16 mouse cellular contexts compared by ENCODE assay signal in the genomic region with DNA sequence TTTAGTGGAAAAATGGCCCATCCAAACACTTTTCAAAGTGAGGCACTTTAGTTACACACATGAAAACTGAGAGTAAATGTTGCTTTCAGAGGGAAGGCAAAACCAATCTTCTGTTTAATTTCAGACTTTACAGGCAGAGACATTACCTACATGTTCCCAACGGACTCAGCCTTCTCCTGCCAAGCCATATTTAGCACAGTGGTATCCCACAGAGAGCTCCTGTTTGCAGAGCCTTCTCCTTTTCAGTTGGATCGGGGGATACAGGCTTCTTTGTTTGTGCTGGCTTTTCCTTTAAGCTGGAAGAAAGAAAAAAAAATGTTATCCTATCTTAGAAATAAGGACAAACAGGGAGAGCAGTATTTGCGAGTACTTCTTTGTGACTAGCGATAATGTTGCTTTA.
DNase-seq lines count a peak whose midpoint lies in the region; ATAC-seq and TF ChIP-seq lines count a peak whose summit lies in the region.
"Had no signal": no experiment of that assay in that cellular context is flagged by ENCODE, and none has a peak within 500 bp of the region (broad histone marks: within the 10 kb centered on the region; RNA-seq: fewer than 3 reads in every experiment).

No protein-coding gene starts in this region.

- no peaks in the 10 kb centered on the region for H3K27me3 ChIP-seq in heart, embryonic 16.5 days (ENCODE audit: control insufficient read depth, insufficient read depth, low read length)
- H3K27me3 ChIP-seq in lung, embryonic 16.5 days (ENCODE audit: control insufficient read depth, insufficient read depth, low read depth, low read length): no peaks in the 10 kb centered on the region
- no peaks in the 10 kb centered on the region for H3K27me3 ChIP-seq in hindbrain, postnatal 0 days (ENCODE audit: insufficient read depth, low read length)
- H3K27me3 ChIP-seq: liver, embryonic 12.5 days; neural tube, embryonic 15.5 days had no signal

- DNase-seq in heart, adult 8-10 months (ENCODE audit: low spot score): no peak
- DNase-seq in lung, postnatal 4 days: no peak
- peak; percentile 52 for DNase-seq in cerebellum, postnatal 10 days
- no peak for DNase-seq in ovary, postnatal 36 days (ENCODE audit: low spot score)
- DNase-seq in hindbrain, postnatal 0 days (ENCODE audit: low spot score): no peak
- DNase-seq: right cerebral cortex, postnatal 14 days; thymus, postnatal 36 days had no signal

- H3K4me2 ChIP-seq in heart, embryonic 16.5 days (ENCODE audit: low read depth, low read length): 0 out of 2 replicates have a peak overlapping the region, but pooled peaks have one; percentile 15
- H3K4me2 ChIP-seq in lung, embryonic 16.5 days (ENCODE audit: low read depth, low read length): no peak overlapping the region
- no peak overlapping the region for H3K4me2 ChIP-seq in hindbrain, postnatal 0 days (ENCODE audit: low read depth, low read length)
- H3K4me2 ChIP-seq: liver, embryonic 12.5 days; neural tube, embryonic 15.5 days had no signal

- TF ChIP-seq CTCF in hindbrain, postnatal 0 days (IDR thresholded peaks at IDR 0.05; ENCODE audit: low read depth): no peak

- H3K9me3 ChIP-seq in heart, embryonic 16.5 days (replicated peaks; ENCODE audit: control insufficient read depth, low read length): no peaks in the 10 kb centered on the region
- no peaks in the 10 kb centered on the region for H3K9me3 ChIP-seq in lung, embryonic 16.5 days (ENCODE audit: control insufficient read depth, low read length)
- peaks cover 5% of the 10 kb centered on the region; the same call in 1 of the 2 replicates for H3K9me3 ChIP-seq in hindbrain, postnatal 0 days (ENCODE audit: low read length)
- H3K9me3 ChIP-seq: forebrain, embryonic 10.5 days; liver, embryonic 12.5 days; neural tube, embryonic 15.5 days had no signal

- no peak for ATAC-seq in heart, embryonic 16.5 days (replicated peaks; ENCODE audit: extremely low read depth, insufficient read depth, low FRiP score)
- ATAC-seq in lung, embryonic 16.5 days (ENCODE audit: low read depth): no peak
- no peak for ATAC-seq in hindbrain, postnatal 0 days
- ATAC-seq: activated CD4-positive, CD25-positive, alpha-beta regulatory T cell, adult 4 months; CD4-positive, CD25-positive, alpha-beta regulatory T cell, adult 4 months; inflammation-experienced regulatory T-cells, adult 6 months; liver, embryonic 12.5 days had no signal

- H3K36me3 ChIP-seq in heart, embryonic 16.5 days (ENCODE audit: control insufficient read depth, insufficient read depth): no peaks in the 10 kb centered on the region
- H3K36me3 ChIP-seq in lung, embryonic 16.5 days (ENCODE audit: control insufficient read depth, insufficient read depth, low read length): no peaks in the 10 kb centered on the region
- no peaks in the 10 kb centered on the region for H3K36me3 ChIP-seq in hindbrain, postnatal 0 days (ENCODE audit: insufficient read depth, low read length)
- H3K36me3 ChIP-seq: forebrain, embryonic 10.5 days; liver, embryonic 12.5 days; neural tube, embryonic 15.5 days had no signal

- no peak overlapping the region for H3K9ac ChIP-seq in heart, embryonic 16.5 days (ENCODE audit: low read length)
- H3K9ac ChIP-seq in lung, embryonic 16.5 days (ENCODE audit: low read length): no peak overlapping the region
- H3K9ac ChIP-seq in hindbrain, postnatal 0 days (replicated peaks; ENCODE audit: low read length): no peak overlapping the region
- H3K9ac ChIP-seq: liver, embryonic 12.5 days; neural tube, embryonic 15.5 days had no signal

- no peaks in the 10 kb centered on the region; the same call in 1 of the 2 replicates for H3K4me1 ChIP-seq in heart, embryonic 16.5 days (ENCODE audit: control insufficient read depth, insufficient read depth, low read length)
- no peaks in the 10 kb centered on the region for H3K4me1 ChIP-seq in lung, embryonic 16.5 days (replicated peaks; ENCODE audit: control insufficient read depth, insufficient read depth, low read length)
- no peaks in the 10 kb centered on the region for H3K4me1 ChIP-seq in hindbrain, postnatal 0 days (ENCODE audit: insufficient read depth, low read length)
- H3K4me1 ChIP-seq: liver, embryonic 12.5 days; neural tube, embryonic 15.5 days had no signal

- no peak overlapping the region for H3K4me3 ChIP-seq in heart, embryonic 16.5 days (ENCODE audit: low read length)
- H3K4me3 ChIP-seq in lung, embryonic 16.5 days (ENCODE audit: low read length): no peak overlapping the region
- no peak overlapping the region for H3K4me3 ChIP-seq in hindbrain, postnatal 0 days (ENCODE audit: low read length)
- H3K4me3 ChIP-seq: forebrain, embryonic 10.5 days; liver, embryonic 12.5 days; neural tube, embryonic 15.5 days had no signal

- WGBS in heart, embryonic 16.5 days: 53% methylated on average over 4 of the region's 4 CpGs
- 51% methylated on average over 4 of the region's 4 CpGs for whole genome bisulfite sequencing in lung, embryonic 16.5 days
- 45% methylated on average over 4 of the region's 4 CpGs for WGBS in hindbrain, postnatal 0 days

- H3K27ac ChIP-seq in heart, embryonic 16.5 days (ENCODE audit: low read length): peak overlapping the region; percentile 37; the same call in 1 of the 2 replicates
- H3K27ac ChIP-seq in lung, embryonic 16.5 days (ENCODE audit: low read length): peak overlapping the region; percentile 51; the same call in 1 of the 2 replicates
- H3K27ac ChIP-seq in hindbrain, postnatal 0 days: no peak overlapping the region
- H3K27ac ChIP-seq: forebrain, embryonic 10.5 days; liver, embryonic 12.5 days; macrophage; neural tube, embryonic 15.5 days had no signal

Comparison
In these comparisons a context has a peak if more than half of its experiments do, and no peak if none do; other contexts are left out.
1. DNase-seq: peak in cerebellum, postnatal 10 days (2 of 2); none in heart, adult 8-10 months (single experiment), lung, postnatal 4 days (0 of 2), ovary, postnatal 36 days (single experiment) and hindbrain, postnatal 0 days (single experiment).